Mouse (Mus musculus) embryo, embryonic 11.5 days (tissue): ENCODE data around the gene Zbtb42.
A peak's percentile ranks its signal among the peaks of the same experiment; 100 is the strongest.

Source experiments
- DNase-seq: peaks from one replicate; pipeline ENCODE4 v3.0.0-alpha.2; 2012; ENCODE audit warnings: low read depth, low spot score

The Zbtb42 gene

GRCm38 (mm10) chr12:112661327-112661605 is 17.4 kb upstream of the Zbtb42 start:
- DNase-seq: no peak

- DNase-seq: no peak
Observed at GRCm38 (mm10) chr12:112661851-112662250, 16.8 kb upstream of the Zbtb42 start.

- DNase-seq: no peak
Observed at GRCm38 (mm10) chr12:112663303-112663702, 15.3 kb upstream of the Zbtb42 start.

GRCm38 (mm10) chr12:112663716-112664115 is 14.9 kb upstream of the Zbtb42 start:
- no peak for DNase-seq

- DNase-seq: no peak
Observed at GRCm38 (mm10) chr12:112664124-112664523, 14.5 kb upstream of the Zbtb42 start.

GRCm38 (mm10) chr12:112664656-112665055 is 14.0 kb upstream of the Zbtb42 start:
- no peak for DNase-seq

- no peak for DNase-seq
Observed at GRCm38 (mm10) chr12:112665445-112665844, 13.2 kb upstream of the Zbtb42 start.

GRCm38 (mm10) chr12:112665881-112666544 is 12.6 kb upstream of the Zbtb42 start:
- DNase-seq: no peak

- no peak for DNase-seq
Observed at GRCm38 (mm10) chr12:112667619-112668297, 10.9 kb upstream of the Zbtb42 start.

- DNase-seq: no peak
Observed at GRCm38 (mm10) chr12:112670718-112671393, 7.8 kb upstream of the Zbtb42 start.

GRCm38 (mm10) chr12:112671891-112672290 is 6.7 kb upstream of the Zbtb42 start:
- no peak for DNase-seq

GRCm38 (mm10) chr12:112672744-112673575 is 5.7 kb upstream of the Zbtb42 start:
- no peak for DNase-seq

- DNase-seq: no peak
Observed at GRCm38 (mm10) chr12:112673576-112674091, 5.0 kb upstream of the Zbtb42 start.

GRCm38 (mm10) chr12:112674132-112675011 is 4.3 kb upstream of the Zbtb42 start, which contains the start of gene Akt1:
Gene Akt1, minus strand, starts transcription at chr12:112674884.
- no peak for DNase-seq

GRCm38 (mm10) chr12:112675245-112676035 is 3.2 kb upstream of the Zbtb42 start:
- DNase-seq: peak; percentile 82

- no peak for DNase-seq
Observed at GRCm38 (mm10) chr12:112677076-112677475, 1.6 kb upstream of the Zbtb42 start.

- DNase-seq: no peak
Observed at GRCm38 (mm10) chr12:112677943-112678554, 579 bp upstream of the Zbtb42 start.

GRCm38 (mm10) chr12:112679027-112679996 is 684 bp downstream of the Zbtb42 start:
- DNase-seq: no peak
